Mouse (Mus musculus): ENCODE results near the gene Ifitm10.

- TF ChIP-seq CTCF (IDR thresholded peaks at IDR 0.05; ENCODE audit: low read depth): no peak
- no peak for TF ChIP-seq EP300 (IDR thresholded peaks at IDR 0.05; ENCODE audit: low read depth)
These were observed 5.6 kb upstream of the Ifitm10 start for GRCm38 (mm10) chr7:142379186-142379585.

All from heart, postnatal 0 days (tissue).